In genomic region chr13:82962333-82962732, GRCm38 (mm10) we compare ENCODE assay signal across 30 mouse cellular contexts.
"Had no signal": no experiment of that assay in that cellular context is flagged by ENCODE, and none has a peak within 500 bp of the region (broad histone marks: within the 10 kb centered on the region; RNA-seq: fewer than 3 reads in every experiment).

No protein-coding gene starts in this region.

- H3K4me3 ChIP-seq: heart, embryonic 10.5 days; heart, embryonic 12.5 days; heart, embryonic 13.5 days; heart, embryonic 15.5 days; hindbrain, embryonic 10.5 days; hindbrain, embryonic 12.5 days; hindbrain, embryonic 13.5 days; hindbrain, embryonic 15.5 days; intestine, embryonic 15.5 days; kidney, embryonic 15.5 days; left cerebral cortex, adult 2 months had no signal

- DNase-seq: heart, postnatal 10 days; heart, postnatal 14 days; heart, postnatal 36 days; heart, postnatal 4 days; kidney, adult 11 months; kidney, adult 18-20 months; kidney, adult 2 months; kidney, adult 8-10 months; kidney, adult 9 months; kidney, postnatal 10 days; kidney, postnatal 14 days; kidney, postnatal 25 days; kidney, postnatal 36 days; kidney, postnatal 4 days; layer of hippocampus, adult 9-11 months; layer of hippocampus, postnatal 36 days had no signal

- H3K27ac ChIP-seq: heart, embryonic 10.5 days; heart, embryonic 13.5 days; heart, embryonic 15.5 days; hindbrain, embryonic 10.5 days; hindbrain, embryonic 12.5 days; hindbrain, embryonic 13.5 days; hindbrain, embryonic 14.5 days; hindbrain, embryonic 15.5 days; hindbrain, postnatal 0 days; intestine, embryonic 15.5 days; kidney, embryonic 15.5 days; kidney, postnatal 0 days; left cerebral cortex, adult 2 months had no signal
